Mouse (Mus musculus): ENCODE measurements around the gene Rapgefl1.

DNA sequence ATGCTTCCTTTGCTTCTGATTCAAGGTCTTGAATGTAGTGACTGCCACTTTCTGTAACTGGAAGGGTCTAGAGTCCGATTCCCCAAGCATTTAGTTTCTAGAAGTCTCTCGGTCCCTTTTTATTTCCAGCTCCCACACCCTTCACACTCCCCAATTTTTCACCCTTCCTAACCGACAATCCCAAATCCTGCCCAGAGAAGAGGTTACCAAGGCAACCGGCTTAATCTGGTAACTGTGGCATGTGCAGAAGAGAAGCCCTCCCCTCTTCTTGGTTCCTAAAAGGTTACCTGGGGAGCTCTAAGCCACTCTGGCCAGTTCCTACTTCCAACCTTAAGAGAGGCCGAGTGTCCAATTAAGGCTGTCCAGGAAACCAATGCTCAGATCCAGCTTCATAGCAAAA, 1.3 kb upstream of the Rapgefl1 start:
- TF ChIP-seq CTCF (IDR thresholded peaks at IDR 0.05) (no peak), EP300 (IDR thresholded peaks at IDR 0.05) (no peak)

Measured in lung, postnatal 0 days (tissue).